Mouse (Mus musculus) neural tube, embryonic 12.5 days (tissue): ENCODE data around the gene Col8a1. TPM values are rescaled to one million over a fixed set of nuclear protein-coding genes. Genes with fewer than 3 reads are reported as not detected.

ENCODE experiments used
- ATAC-seq: fragments of 200-750 bp; cut with Nextera tagmentation; 2 replicates; pipeline ENCODE4 v1.8.0; 2017; ENCODE audit warnings: low read depth, mild to moderate bottlenecking, moderate TSS enrichment, moderate library complexity; ENCODE audit not compliant: low FRiP score
- H3K27ac ChIP-seq: fragments of 300-500 bp; sonication (generic); 2 replicates; pipeline ENCODE4 v1.5.1; 2016
- H3K27me3 ChIP-seq: fragments of 300-500 bp; sonication (generic); replicated peaks from 2 replicates; pipeline ENCODE4 v1.6.1; 2016; ENCODE audit warnings: mild to moderate bottlenecking
- H3K36me3 ChIP-seq: fragments of 300-500 bp; sonication (generic); 2 replicates; pipeline ENCODE4 v1.6.1; 2016; ENCODE audit warnings: mild to moderate bottlenecking
- H3K4me1 ChIP-seq: fragments of 300-500 bp; sonication (generic); 2 replicates; pipeline ENCODE4 v1.6.1; 2016
- H3K4me2 ChIP-seq: fragments of 300-500 bp; sonication (generic); replicated peaks from 2 replicates; pipeline ENCODE4 v1.6.1; 2016; ENCODE audit warnings: mild to moderate bottlenecking
- H3K4me3 ChIP-seq: fragments of 300-500 bp; sonication (generic); 2 replicates; pipeline ENCODE4 v1.5.1; 2016
- H3K9ac ChIP-seq: fragments of 300-500 bp; sonication (generic); 2 replicates; pipeline ENCODE4 v1.6.1; 2016; ENCODE audit warnings: mild to moderate bottlenecking
- H3K9me3 ChIP-seq: fragments of 300-500 bp; sonication (generic); 2 replicates; pipeline ENCODE4 v1.6.1; 2016; ENCODE audit warnings: mild to moderate bottlenecking
- WGBS: fragments of 180-500 bp; shearing (Covaris S2); methylation state at CpG from one replicate; pipeline ENCODE4 v1.1.7; 2016; 5-methylcytosine and 5-hydroxymethylcytosine counted together
- polyA plus RNA-seq: library from polyadenylated mRNA; unstranded; fragments of >200 nt; fragmentation: Nextera tagmentation; extraction: Ambion mirVana; gene quantifications from 2 replicates; pipeline ENCODE4 v1.2.1, GENCODE M21; 2016

Gene Col8a1
- polyA plus RNA-seq, 1 experiment from 2014 or later: 10.4 TPM

- Histone ChIP-seq H3K27ac (no peak overlapping the region), H3K9ac (no peak overlapping the region), H3K4me2 (no peak overlapping the region), H3K4me3 (no peak overlapping the region), H3K36me3 (no peaks in the 10 kb centered on the region), H3K4me1 (no peaks in the 10 kb centered on the region), H3K9me3 (no peaks in the 10 kb centered on the region), H3K27me3 (no peaks in the 10 kb centered on the region)
- ATAC-seq: no peak
- 90% methylated on average over 3 of the region's 3 CpGs for WGBS
These were observed 14.4 kb downstream of the Col8a1 start for GRCm38 (mm10) chr16:57740169-57740568.

DNA sequence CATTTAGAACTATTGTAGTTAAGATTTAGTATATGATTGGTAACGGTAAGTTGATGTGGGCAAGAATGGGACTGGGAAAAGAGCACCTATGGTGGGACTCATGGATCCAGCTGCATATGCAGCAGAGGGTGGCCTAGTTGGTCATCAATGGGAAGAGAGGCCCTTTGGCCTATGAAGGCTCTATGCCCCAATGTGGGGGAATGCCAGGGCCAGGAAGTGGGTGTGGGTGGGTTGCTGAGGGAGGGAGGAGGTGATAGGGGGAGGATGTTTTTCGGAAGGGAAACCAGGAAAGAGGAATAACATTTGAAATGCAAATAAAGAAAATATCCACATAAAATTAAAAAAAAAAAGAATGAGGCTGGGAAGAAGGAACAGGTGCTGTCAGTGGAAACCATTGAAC lies 19.6 kb downstream of the Col8a1 start:
- H3K27ac ChIP-seq: no peak overlapping the region
- no peak overlapping the region for H3K4me2 ChIP-seq
- no peaks in the 10 kb centered on the region for H3K9me3 ChIP-seq
- no peaks in the 10 kb centered on the region for H3K4me1 ChIP-seq
- H3K36me3 ChIP-seq: no peaks in the 10 kb centered on the region
- H3K27me3 ChIP-seq: no peaks in the 10 kb centered on the region
- ATAC-seq: no peak
- H3K4me3 ChIP-seq: no peak overlapping the region
- 85% methylated on average over 2 of the region's 2 CpGs for WGBS
- no peak overlapping the region for H3K9ac ChIP-seq

GRCm38 (mm10) chr16:57733545-57733944 lies 21.0 kb downstream of the Col8a1 start:
- no peaks in the 10 kb centered on the region for H3K9me3 ChIP-seq
- no peaks in the 10 kb centered on the region for H3K4me1 ChIP-seq
- no peaks in the 10 kb centered on the region for H3K36me3 ChIP-seq
- H3K27me3 ChIP-seq: no peaks in the 10 kb centered on the region
- ATAC-seq: no peak
- H3K4me3 ChIP-seq: no peak overlapping the region
- H3K27ac ChIP-seq: no peak overlapping the region
- no peak overlapping the region for H3K9ac ChIP-seq
- 85% methylated on average over 1 of the region's 1 CpGs for WGBS
- no peak overlapping the region for H3K4me2 ChIP-seq

GRCm38 (mm10) chr16:57733139-57733538 lies 21.4 kb downstream of the Col8a1 start:
- no peak for ATAC-seq
- Histone ChIP-seq H3K4me1 (no peaks in the 10 kb centered on the region), H3K9me3 (no peaks in the 10 kb centered on the region), H3K36me3 (no peaks in the 10 kb centered on the region), H3K4me2 (no peak overlapping the region), H3K27me3 (no peaks in the 10 kb centered on the region), H3K27ac (no peak overlapping the region), H3K9ac (no peak overlapping the region), H3K4me3 (no peak overlapping the region)
- WGBS: 92% methylated on average over 3 of the region's 3 CpGs

- H3K27ac ChIP-seq: no peak overlapping the region
- WGBS: 71% methylated on average over 3 of the region's 3 CpGs
These were observed 29.6 kb downstream of the Col8a1 start for GRCm38 (mm10) chr16:57724978-57725377.

DNA sequence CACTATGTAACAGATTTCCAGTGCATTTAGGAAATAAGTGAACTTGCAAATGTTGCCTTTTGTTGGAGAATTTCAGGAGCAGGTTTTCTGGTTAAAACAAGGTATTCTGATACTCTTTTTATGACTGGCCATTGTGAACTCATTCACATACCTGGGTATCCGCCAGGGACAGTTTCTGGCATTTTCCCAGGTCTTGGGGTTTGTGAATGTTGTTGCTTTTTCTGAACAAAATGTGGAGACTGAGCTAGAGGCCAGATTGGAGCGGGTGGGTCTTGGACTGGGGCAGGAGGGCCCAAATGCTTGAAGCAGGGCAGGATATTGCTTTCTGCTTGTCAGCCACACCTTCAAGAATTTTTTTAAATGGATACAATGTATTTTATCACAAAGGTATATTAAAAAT lies 35.6 kb downstream of the Col8a1 start:
- no peak overlapping the region for H3K9ac ChIP-seq
- no peak overlapping the region for H3K4me2 ChIP-seq
- H3K4me1 ChIP-seq: no peaks in the 10 kb centered on the region
- H3K36me3 ChIP-seq: no peaks in the 10 kb centered on the region
- no peaks in the 10 kb centered on the region for H3K27me3 ChIP-seq
- H3K4me3 ChIP-seq: no peak overlapping the region
- no peaks in the 10 kb centered on the region for H3K9me3 ChIP-seq
- ATAC-seq: no peak
- no peak overlapping the region for H3K27ac ChIP-seq
- WGBS: 77% methylated on average over 2 of the region's 2 CpGs

More at GRCm38 (mm10) chr16:57724978-57725377, 29.6 kb downstream of the Col8a1 start:
- no peaks in the 10 kb centered on the region for H3K36me3 ChIP-seq
- ATAC-seq: no peak
- no peak overlapping the region for H3K4me3 ChIP-seq
- no peaks in the 10 kb centered on the region for H3K4me1 ChIP-seq
- no peak overlapping the region for H3K4me2 ChIP-seq
- H3K9ac ChIP-seq: no peak overlapping the region
- no peaks in the 10 kb centered on the region for H3K27me3 ChIP-seq
- no peaks in the 10 kb centered on the region for H3K9me3 ChIP-seq

DNA sequence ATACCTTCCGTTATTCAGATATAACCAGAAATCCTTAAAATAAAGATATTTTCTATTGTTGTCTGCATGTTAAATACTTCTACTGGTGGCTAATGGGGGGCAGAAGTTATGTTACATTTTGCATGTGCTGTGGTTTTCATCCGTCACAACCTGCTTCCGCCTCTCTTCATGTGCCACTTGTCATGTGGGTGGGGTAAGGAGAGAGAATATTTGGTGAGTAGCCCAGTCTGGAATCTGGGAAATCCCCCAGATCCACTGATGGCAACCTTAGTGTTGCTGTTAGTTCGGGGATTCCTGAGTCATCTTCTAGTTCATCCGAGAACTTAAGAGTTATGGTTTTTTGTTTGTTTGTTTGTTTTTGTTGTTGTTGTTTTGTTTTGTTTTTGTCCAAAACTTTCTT lies 55.8 kb downstream of the Col8a1 start:
- no peaks in the 10 kb centered on the region for H3K4me1 ChIP-seq
- H3K27me3 ChIP-seq: no peaks in the 10 kb centered on the region
- H3K36me3 ChIP-seq: no peaks in the 10 kb centered on the region
- WGBS: 90% methylated on average over 5 of the region's 5 CpGs
- H3K4me2 ChIP-seq: no peak overlapping the region
- no peak overlapping the region for H3K27ac ChIP-seq
- no peak overlapping the region for H3K9ac ChIP-seq
- ATAC-seq: no peak
- H3K4me3 ChIP-seq: no peak overlapping the region
- no peaks in the 10 kb centered on the region for H3K9me3 ChIP-seq

DNA sequence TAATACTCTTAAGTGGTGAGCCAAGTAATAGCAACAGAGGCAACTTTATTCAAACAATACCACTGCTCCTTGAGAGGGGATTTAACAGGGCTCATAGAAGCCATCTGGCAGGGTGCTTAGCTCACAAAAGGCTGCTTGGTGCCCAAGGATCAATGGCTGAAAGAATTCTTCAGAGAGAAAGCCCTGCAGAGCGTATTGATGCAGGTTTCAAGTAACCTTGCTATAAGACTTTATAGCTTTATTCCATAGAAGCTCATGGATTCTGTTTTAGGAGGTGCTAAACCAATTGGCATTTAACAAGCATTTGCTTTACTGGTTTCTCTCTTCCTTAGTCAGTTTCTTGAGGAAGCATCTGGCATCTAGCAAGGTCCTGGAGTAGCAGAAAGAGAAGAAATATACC lies 59.8 kb downstream of the Col8a1 start:
- no peaks in the 10 kb centered on the region for H3K9me3 ChIP-seq
- no peak for ATAC-seq
- H3K27me3 ChIP-seq: no peaks in the 10 kb centered on the region
- H3K36me3 ChIP-seq: no peaks in the 10 kb centered on the region
- no peaks in the 10 kb centered on the region for H3K4me1 ChIP-seq
- no peak overlapping the region for H3K4me2 ChIP-seq
- WGBS: 43% methylated on average over 1 of the region's 1 CpGs
- no peak overlapping the region for H3K4me3 ChIP-seq
- H3K27ac ChIP-seq: no peak overlapping the region
- H3K9ac ChIP-seq: no peak overlapping the region

GRCm38 (mm10) chr16:57693906-57694522 lies 60.5 kb downstream of the Col8a1 start:
- Histone ChIP-seq H3K9me3 (no peaks in the 10 kb centered on the region), H3K27me3 (no peaks in the 10 kb centered on the region), H3K4me2 (no peak overlapping the region), H3K9ac (no peak overlapping the region), H3K4me3 (no peak overlapping the region), H3K27ac (no peak overlapping the region), H3K4me1 (no peaks in the 10 kb centered on the region), H3K36me3 (no peaks in the 10 kb centered on the region)
- ATAC-seq: no peak
- 85% methylated on average over 2 of the region's 2 CpGs for WGBS

DNA sequence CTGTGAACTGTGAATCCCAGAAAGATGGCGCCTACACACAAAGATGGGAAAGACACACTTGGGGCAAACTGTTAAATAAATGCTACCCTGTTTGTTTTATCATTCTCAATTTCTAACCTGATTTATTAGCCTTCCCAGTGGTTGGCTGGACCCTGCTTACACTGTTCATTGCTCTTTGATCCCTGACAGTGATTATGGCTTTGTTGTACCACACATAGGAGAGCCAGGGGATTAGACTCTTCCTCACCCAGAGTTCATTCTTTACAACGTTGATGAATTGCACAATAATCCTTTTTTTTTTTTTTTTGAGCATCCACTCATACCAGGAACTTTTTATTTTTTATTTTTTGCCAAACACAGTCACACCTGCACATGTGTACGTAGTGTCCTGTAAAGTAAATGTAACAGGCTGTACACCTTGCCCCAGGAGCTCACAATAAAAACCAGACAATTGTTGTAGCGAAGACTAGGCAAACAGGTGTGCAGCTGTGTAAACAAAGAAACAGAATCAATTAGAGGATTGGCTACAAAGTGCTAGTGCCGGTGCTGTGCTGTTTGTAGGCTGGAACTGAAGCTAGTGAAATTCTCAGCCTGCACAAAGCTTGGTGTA lies 68.6 kb downstream of the Col8a1 start:
- ATAC-seq: no peak
- no peak overlapping the region for H3K4me2 ChIP-seq
- H3K4me3 ChIP-seq: no peak overlapping the region
- H3K9me3 ChIP-seq: no peaks in the 10 kb centered on the region
- WGBS: 52% methylated on average over 5 of the region's 5 CpGs
- H3K4me1 ChIP-seq: no peaks in the 10 kb centered on the region
- H3K36me3 ChIP-seq: no peaks in the 10 kb centered on the region
- H3K27ac ChIP-seq: no peak overlapping the region
- H3K9ac ChIP-seq: no peak overlapping the region
- H3K27me3 ChIP-seq: no peaks in the 10 kb centered on the region

- no peaks in the 10 kb centered on the region for H3K9me3 ChIP-seq
- H3K36me3 ChIP-seq: no peaks in the 10 kb centered on the region
- ATAC-seq: no peak
- no peak overlapping the region for H3K27ac ChIP-seq
- H3K4me1 ChIP-seq: no peaks in the 10 kb centered on the region
- no peak overlapping the region for H3K4me2 ChIP-seq
- H3K4me3 ChIP-seq: no peak overlapping the region
- no peaks in the 10 kb centered on the region for H3K27me3 ChIP-seq
- 53% methylated on average over 2 of the region's 2 CpGs for WGBS
- no peak overlapping the region for H3K9ac ChIP-seq
These were observed 82.3 kb downstream of the Col8a1 start for GRCm38 (mm10) chr16:57672251-57672650.

DNA sequence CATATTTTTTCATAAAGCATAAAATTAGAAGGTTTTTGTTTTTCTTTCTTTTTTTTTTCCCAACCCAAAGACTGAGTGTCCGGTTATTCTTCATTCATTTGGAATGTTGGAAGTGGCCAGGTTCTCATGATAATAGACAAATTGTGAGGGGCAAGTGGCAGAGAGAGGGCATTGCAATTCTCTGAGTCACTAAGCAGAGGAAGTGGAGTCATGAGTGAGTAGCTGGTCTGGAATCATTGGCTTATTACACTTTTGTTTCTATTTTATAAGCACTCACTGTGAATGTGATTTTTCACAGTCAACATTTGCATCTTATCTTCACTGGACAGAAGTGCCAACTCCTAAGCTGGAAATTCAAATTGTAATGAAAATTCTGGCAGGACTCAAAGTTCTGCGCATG lies 82.9 kb downstream of the Col8a1 start:
- H3K9ac ChIP-seq: no peak overlapping the region
- H3K27ac ChIP-seq: no peak overlapping the region
- no peak overlapping the region for H3K4me2 ChIP-seq
- H3K4me1 ChIP-seq: no peaks in the 10 kb centered on the region
- H3K36me3 ChIP-seq: no peaks in the 10 kb centered on the region
- H3K4me3 ChIP-seq: no peak overlapping the region
- H3K9me3 ChIP-seq: no peaks in the 10 kb centered on the region
- 87% methylated on average over 2 of the region's 2 CpGs for WGBS
- no peaks in the 10 kb centered on the region for H3K27me3 ChIP-seq
- no peak for ATAC-seq

DNA sequence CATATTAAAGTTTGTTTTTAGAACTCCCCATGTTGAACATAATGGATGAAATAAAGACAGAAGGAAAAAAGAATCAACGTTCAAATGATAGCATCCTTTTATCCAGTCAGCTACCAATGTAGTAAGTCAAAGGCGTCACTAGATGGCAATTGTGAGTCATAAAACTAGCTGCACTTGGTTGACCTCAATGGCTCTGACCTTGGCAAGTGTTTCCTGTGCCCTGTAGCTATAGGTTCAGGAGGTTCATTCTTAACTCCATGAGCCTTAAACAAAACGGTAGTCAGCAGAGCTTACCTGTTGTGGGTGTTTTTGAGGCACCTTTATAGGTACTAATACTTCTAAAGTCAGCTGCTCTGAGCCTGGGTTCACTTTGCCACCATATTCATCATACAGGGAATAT lies 85.2 kb downstream of the Col8a1 start:
- no peaks in the 10 kb centered on the region for H3K36me3 ChIP-seq
- peak; percentile 65 for ATAC-seq
- no peak overlapping the region for H3K4me3 ChIP-seq
- no peak overlapping the region for H3K9ac ChIP-seq
- H3K27ac ChIP-seq: no peak overlapping the region
- H3K4me1 ChIP-seq: no peaks in the 10 kb centered on the region
- no peaks in the 10 kb centered on the region for H3K27me3 ChIP-seq
- no peaks in the 10 kb centered on the region for H3K9me3 ChIP-seq
- WGBS: 19% methylated on average over 3 of the region's 3 CpGs
- H3K4me2 ChIP-seq: no peak overlapping the region
